Mouse (Mus musculus): ENCODE data around the gene Mad1l1. TPM values are rescaled to one million over a fixed set of nuclear protein-coding genes. Genes with fewer than 3 reads are reported as not detected.

Gene Mad1l1
- polyA plus RNA-seq, 1 experiment from 2014 or later = 33.2 TPM

GRCm38 (mm10) chr5:140316716-140317115 is 4.6 kb downstream of the Mad1l1 start:
- H3K27ac ChIP-seq = no peak overlapping the region
- H3K4me1 ChIP-seq (replicated peaks) = peaks cover 15% of the 10 kb centered on the region
- 82% methylated on average over 3 of the region's 3 CpGs for WGBS
- no peak overlapping the region for H3K4me2 ChIP-seq
- H3K9ac ChIP-seq = peak overlapping the region; percentile 20; the same call in 1 of the 2 replicates
- H3K9me3 ChIP-seq = no peaks in the 10 kb centered on the region
- H3K36me3 ChIP-seq = peaks cover 36% of the 10 kb centered on the region
- no peaks in the 10 kb centered on the region for H3K27me3 ChIP-seq
- no peak overlapping the region for H3K4me3 ChIP-seq
- no peak for ATAC-seq (ENCODE audit: low FRiP score)

GRCm38 (mm10) chr5:140307602-140308001 is 13.8 kb downstream of the Mad1l1 start:
- Histone ChIP-seq H3K9ac (0 out of 2 replicates have a peak overlapping the region, but pooled peaks have one; percentile 13), H3K27ac (no peak overlapping the region), H3K36me3 (peaks cover 93% of the 10 kb centered on the region), H3K4me2 (no peak overlapping the region), H3K4me1 (replicated peaks) (0 out of 2 replicates have a peak, but pooled peaks cover 3% of the 10 kb centered on the region), H3K4me3 (no peak overlapping the region), H3K27me3 (no peaks in the 10 kb centered on the region), H3K9me3 (no peaks in the 10 kb centered on the region)
- no peak for ATAC-seq (ENCODE audit: low FRiP score)
- 87% methylated on average over 14 of the region's 14 CpGs for WGBS

- 80% methylated on average over 8 of the region's 8 CpGs for WGBS
- Histone ChIP-seq H3K4me1 (replicated peaks) (0 out of 2 replicates have a peak, but pooled peaks cover 3% of the 10 kb centered on the region), H3K9me3 (no peaks in the 10 kb centered on the region), H3K27me3 (no peaks in the 10 kb centered on the region), H3K4me3 (no peak overlapping the region), H3K4me2 (no peak overlapping the region), H3K36me3 (peaks cover 91% of the 10 kb centered on the region), H3K27ac (no peak overlapping the region), H3K9ac (no peak overlapping the region)
- no peak for ATAC-seq (ENCODE audit: low FRiP score)
These were observed 15.3 kb downstream of the Mad1l1 start for GRCm38 (mm10) chr5:140306016-140306415.

- Histone ChIP-seq H3K9ac (no peak overlapping the region), H3K27me3 (no peaks in the 10 kb centered on the region), H3K4me2 (no peak overlapping the region), H3K27ac (no peak overlapping the region), H3K36me3 (peaks cover 73% of the 10 kb centered on the region), H3K4me1 (replicated peaks) (no peaks in the 10 kb centered on the region), H3K4me3 (no peak overlapping the region), H3K9me3 (no peaks in the 10 kb centered on the region)
- no peak for ATAC-seq (ENCODE audit: low FRiP score)
- 91% methylated on average over 4 of the region's 4 CpGs for WGBS
These were observed 23.1 kb downstream of the Mad1l1 start for GRCm38 (mm10) chr5:140298291-140298690.

- Histone ChIP-seq H3K9ac (no peak overlapping the region), H3K36me3 (peaks cover 47% of the 10 kb centered on the region), H3K27me3 (no peaks in the 10 kb centered on the region), H3K9me3 (no peaks in the 10 kb centered on the region), H3K4me1 (replicated peaks) (peaks cover 18% of the 10 kb centered on the region), H3K27ac (no peak overlapping the region), H3K4me3 (no peak overlapping the region), H3K4me2 (no peak overlapping the region)
- 86% methylated on average over 1 of the region's 1 CpGs for WGBS
- ATAC-seq (ENCODE audit: low FRiP score) = peak; percentile 78; the same call in 1 of the 2 replicates
These were observed 29.2 kb downstream of the Mad1l1 start for GRCm38 (mm10) chr5:140292152-140292551.

GRCm38 (mm10) chr5:140289161-140289560 is 32.2 kb downstream of the Mad1l1 start:
- no peak for ATAC-seq (ENCODE audit: low FRiP score)
- Histone ChIP-seq H3K36me3 (peaks cover 30% of the 10 kb centered on the region), H3K4me1 (replicated peaks) (peaks cover 18% of the 10 kb centered on the region), H3K9ac (no peak overlapping the region), H3K27ac (no peak overlapping the region), H3K4me2 (no peak overlapping the region), H3K4me3 (no peak overlapping the region), H3K9me3 (no peaks in the 10 kb centered on the region), H3K27me3 (no peaks in the 10 kb centered on the region)
- WGBS = 89% methylated on average over 2 of the region's 2 CpGs

- no peaks in the 10 kb centered on the region for H3K27me3 ChIP-seq
- H3K4me3 ChIP-seq = no peak overlapping the region
- H3K9me3 ChIP-seq = no peaks in the 10 kb centered on the region
- H3K4me1 ChIP-seq (replicated peaks) = peaks cover 18% of the 10 kb centered on the region
- no peak for ATAC-seq (ENCODE audit: low FRiP score)
- 88% methylated on average over 3 of the region's 3 CpGs for WGBS
- no peak overlapping the region for H3K9ac ChIP-seq
- H3K36me3 ChIP-seq = peaks cover 29% of the 10 kb centered on the region
- H3K27ac ChIP-seq = no peak overlapping the region
- no peak overlapping the region for H3K4me2 ChIP-seq
These were observed 33.1 kb downstream of the Mad1l1 start for GRCm38 (mm10) chr5:140288287-140288686.

GRCm38 (mm10) chr5:140284761-140285160 is 36.6 kb downstream of the Mad1l1 start:
- H3K4me2 ChIP-seq = no peak overlapping the region
- H3K27ac ChIP-seq = no peak overlapping the region
- WGBS = 80% methylated on average over 2 of the region's 2 CpGs
- H3K27me3 ChIP-seq = no peaks in the 10 kb centered on the region
- ATAC-seq (ENCODE audit: low FRiP score) = no peak
- H3K9me3 ChIP-seq = no peaks in the 10 kb centered on the region
- peaks cover 21% of the 10 kb centered on the region for H3K36me3 ChIP-seq
- no peak overlapping the region for H3K4me3 ChIP-seq
- H3K9ac ChIP-seq = no peak overlapping the region
- peaks cover 20% of the 10 kb centered on the region; the same call in 1 of the 2 replicates for H3K4me1 ChIP-seq (replicated peaks)

- Histone ChIP-seq H3K27ac (no peak overlapping the region), H3K27me3 (no peaks in the 10 kb centered on the region), H3K4me3 (no peak overlapping the region), H3K36me3 (peaks cover 14% of the 10 kb centered on the region), H3K4me2 (no peak overlapping the region), H3K9me3 (no peaks in the 10 kb centered on the region), H3K4me1 (replicated peaks) (peaks cover 18% of the 10 kb centered on the region; the same call in 1 of the 2 replicates), H3K9ac (no peak overlapping the region)
- no peak for ATAC-seq (ENCODE audit: low FRiP score)
- 87% methylated on average over 2 of the region's 2 CpGs for WGBS
These were observed 37.3 kb downstream of the Mad1l1 start for GRCm38 (mm10) chr5:140284011-140284410.

GRCm38 (mm10) chr5:140282900-140283299 is 38.5 kb downstream of the Mad1l1 start:
- H3K27ac ChIP-seq = 0 out of 2 replicates have a peak overlapping the region, but pooled peaks have one; percentile 30
- no peak for ATAC-seq (ENCODE audit: low FRiP score)
- no peak overlapping the region for H3K4me3 ChIP-seq
- no peak overlapping the region for H3K4me2 ChIP-seq
- peaks cover 16% of the 10 kb centered on the region; the same call in 1 of the 2 replicates for H3K4me1 ChIP-seq (replicated peaks)
- 99% methylated on average over 3 of the region's 3 CpGs for WGBS
- no peaks in the 10 kb centered on the region for H3K27me3 ChIP-seq
- no peaks in the 10 kb centered on the region for H3K9me3 ChIP-seq
- H3K36me3 ChIP-seq = peaks cover 15% of the 10 kb centered on the region; the same call in 1 of the 2 replicates
- no peak overlapping the region for H3K9ac ChIP-seq

- WGBS = 75% methylated on average over 8 of the region's 8 CpGs
- H3K4me1 ChIP-seq (replicated peaks) = peaks cover 11% of the 10 kb centered on the region; the same call in 1 of the 2 replicates
- H3K9me3 ChIP-seq = no peaks in the 10 kb centered on the region
- ATAC-seq (ENCODE audit: low FRiP score) = no peak
- H3K9ac ChIP-seq = no peak overlapping the region
- 0 out of 2 replicates have a peak overlapping the region, but pooled peaks have one; percentile 30 for H3K27ac ChIP-seq
- peaks cover 20% of the 10 kb centered on the region; the same call in 1 of the 2 replicates for H3K36me3 ChIP-seq
- H3K27me3 ChIP-seq = no peaks in the 10 kb centered on the region
- H3K4me3 ChIP-seq = no peak overlapping the region
- H3K4me2 ChIP-seq = no peak overlapping the region
These were observed 39.0 kb downstream of the Mad1l1 start for GRCm38 (mm10) chr5:140282376-140282775.

- no peaks in the 10 kb centered on the region for H3K9me3 ChIP-seq
- no peak overlapping the region for H3K4me2 ChIP-seq
- ATAC-seq (ENCODE audit: low FRiP score) = no peak
- H3K27ac ChIP-seq = peak overlapping the region; percentile 30; the same call in 1 of the 2 replicates
- peaks cover 22% of the 10 kb centered on the region; the same call in 1 of the 2 replicates for H3K36me3 ChIP-seq
- no peak overlapping the region for H3K9ac ChIP-seq
- H3K27me3 ChIP-seq = no peaks in the 10 kb centered on the region
- no peak overlapping the region for H3K4me3 ChIP-seq
- H3K4me1 ChIP-seq (replicated peaks) = peaks cover 10% of the 10 kb centered on the region; the same call in 1 of the 2 replicates
- WGBS = 58% methylated on average over 9 of the region's 9 CpGs
These were observed 41.1 kb downstream of the Mad1l1 start for GRCm38 (mm10) chr5:140280205-140280604.

GRCm38 (mm10) chr5:140276779-140277178 is 44.6 kb downstream of the Mad1l1 start:
- Histone ChIP-seq H3K4me2 (no peak overlapping the region), H3K9ac (no peak overlapping the region), H3K4me1 (replicated peaks) (peaks cover 4% of the 10 kb centered on the region; the same call in 1 of the 2 replicates), H3K27me3 (no peaks in the 10 kb centered on the region), H3K27ac (no peak overlapping the region), H3K36me3 (peaks cover 17% of the 10 kb centered on the region; the same call in 1 of the 2 replicates), H3K4me3 (no peak overlapping the region), H3K9me3 (no peaks in the 10 kb centered on the region)
- ATAC-seq (ENCODE audit: low FRiP score) = no peak
- 82% methylated on average over 6 of the region's 6 CpGs for WGBS

Measured in hindbrain, embryonic 13.5 days (tissue).